Mouse (Mus musculus): ENCODE measurements at regions not wholly inside any gene's neighbourhood (a gene's known extent, or its start where the extent isn't known, plus 50 kb on each side); places are given as distances from the start of the nearest gene placed in this dataset.

DNA sequence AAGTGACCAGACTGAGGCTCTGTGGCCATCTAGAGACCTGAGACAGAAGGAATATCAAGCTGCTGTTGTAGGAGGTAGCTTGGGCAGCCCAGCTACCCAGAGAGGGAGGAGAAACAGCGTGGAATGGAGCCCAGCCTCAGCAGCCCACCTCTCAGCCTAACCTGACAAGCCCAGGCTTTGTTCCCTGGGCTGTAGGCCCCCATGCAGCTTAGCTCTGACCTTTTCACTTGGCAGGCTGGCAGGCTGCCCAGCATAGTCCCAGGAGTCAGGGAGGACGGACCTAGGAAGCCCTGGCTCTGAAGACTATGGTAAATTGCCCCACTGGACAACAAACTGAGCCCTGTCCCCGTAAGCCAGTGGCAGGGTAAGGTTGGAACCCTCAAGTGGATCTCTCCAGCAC, 141.8 kb upstream of the Csf3r start:
- DNase-seq (ENCODE audit: low spot score), result no peak

DNA sequence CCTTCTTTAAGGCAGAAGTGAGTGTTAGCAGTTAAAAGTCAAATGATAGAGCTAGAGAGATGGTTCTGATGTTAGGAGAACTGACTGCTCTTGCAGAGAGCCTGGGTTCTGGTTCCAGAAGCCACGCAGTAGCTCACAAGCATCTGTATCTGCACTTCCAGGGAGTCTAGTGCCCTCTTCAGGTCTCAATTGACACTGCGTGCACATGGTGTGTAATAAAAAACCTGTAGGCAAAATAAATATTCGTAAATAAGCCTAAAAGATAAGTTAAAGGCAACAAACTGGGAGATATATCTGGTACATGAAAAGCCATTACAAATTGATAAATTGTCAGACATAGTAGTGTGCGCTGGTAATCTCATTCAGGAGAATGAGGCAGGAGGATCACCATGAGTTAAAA, 133.8 kb upstream of the Csf3r start:
- DNase-seq (ENCODE audit: low spot score), result no peak

DNA sequence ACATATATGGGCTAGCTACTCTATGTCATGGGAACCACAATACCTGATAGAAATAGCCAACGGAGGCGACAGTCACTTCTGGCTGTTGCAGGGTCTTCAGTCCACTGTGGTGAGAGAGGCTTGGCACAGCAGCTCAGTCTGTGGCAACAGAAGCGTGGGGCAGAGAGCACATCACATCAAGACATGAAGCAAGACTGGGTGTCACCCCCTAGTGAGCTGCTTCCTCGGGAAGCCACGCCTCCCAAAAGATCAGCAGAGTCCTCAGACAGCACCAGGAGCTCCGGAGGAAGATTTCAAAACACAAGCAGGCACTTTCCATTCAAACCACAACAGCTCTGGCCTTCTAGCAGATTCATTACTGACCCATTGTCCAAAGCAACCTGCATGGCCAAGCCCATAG, 131.2 kb upstream of the Csf3r start:
- DNase-seq (ENCODE audit: low spot score), result no peak

DNA sequence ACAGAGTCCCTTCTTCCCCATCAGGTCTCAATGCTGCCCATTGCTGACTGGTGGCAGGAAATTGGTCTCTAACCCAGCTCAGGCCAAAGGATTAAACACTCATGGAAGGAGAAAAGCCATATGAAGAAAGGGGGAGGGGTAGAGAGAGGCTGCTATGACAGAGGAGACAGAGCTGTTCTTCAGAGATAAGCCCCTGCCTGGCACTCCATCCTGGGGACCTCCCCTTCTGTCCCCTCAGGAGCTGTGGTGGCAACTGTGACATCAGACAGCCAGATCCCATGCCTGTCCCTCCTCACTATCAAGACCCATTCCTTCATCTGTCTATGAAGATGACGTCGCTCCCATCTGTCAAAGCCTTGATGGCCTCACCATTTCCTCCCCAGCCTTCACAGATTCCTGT, 126.6 kb upstream of the Csf3r start:
- no peak for DNase-seq (ENCODE audit: low spot score)

DNA sequence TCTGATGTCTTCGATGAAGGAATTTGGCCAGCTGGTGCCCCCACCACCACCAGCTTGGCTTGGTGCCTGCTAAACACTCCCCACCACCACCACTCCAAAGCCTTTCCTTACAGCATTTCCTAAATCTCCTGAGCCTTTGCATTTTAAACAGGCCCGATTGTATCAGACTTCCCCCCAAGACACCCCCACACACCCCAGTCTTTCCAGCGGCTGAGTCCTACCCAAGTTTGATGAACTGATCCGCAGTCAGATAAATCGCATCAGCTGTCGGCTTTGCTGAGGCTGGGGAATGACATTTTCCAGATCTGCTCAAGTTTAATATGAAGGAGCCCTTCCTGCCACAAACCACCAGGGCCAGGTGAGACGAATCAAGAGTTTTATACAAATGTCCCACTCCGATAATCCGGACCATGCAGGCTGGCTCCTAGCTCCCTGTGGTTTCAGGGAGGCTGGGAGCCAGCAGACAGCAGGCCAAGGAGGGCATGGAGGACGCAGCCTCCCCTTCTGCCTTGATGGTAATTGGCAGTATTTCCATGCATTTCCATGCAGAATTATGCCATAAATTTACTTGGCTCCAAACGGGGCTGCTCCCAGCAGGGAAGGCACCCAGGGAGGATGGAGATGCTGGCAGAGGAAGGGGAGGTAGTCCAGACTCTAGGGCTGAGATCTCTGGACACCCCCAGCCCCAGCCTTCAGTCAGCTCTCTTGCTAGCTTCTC, 125.6 kb upstream of the Csf3r start:
- DNase-seq (ENCODE audit: low spot score), result no peak

DNA sequence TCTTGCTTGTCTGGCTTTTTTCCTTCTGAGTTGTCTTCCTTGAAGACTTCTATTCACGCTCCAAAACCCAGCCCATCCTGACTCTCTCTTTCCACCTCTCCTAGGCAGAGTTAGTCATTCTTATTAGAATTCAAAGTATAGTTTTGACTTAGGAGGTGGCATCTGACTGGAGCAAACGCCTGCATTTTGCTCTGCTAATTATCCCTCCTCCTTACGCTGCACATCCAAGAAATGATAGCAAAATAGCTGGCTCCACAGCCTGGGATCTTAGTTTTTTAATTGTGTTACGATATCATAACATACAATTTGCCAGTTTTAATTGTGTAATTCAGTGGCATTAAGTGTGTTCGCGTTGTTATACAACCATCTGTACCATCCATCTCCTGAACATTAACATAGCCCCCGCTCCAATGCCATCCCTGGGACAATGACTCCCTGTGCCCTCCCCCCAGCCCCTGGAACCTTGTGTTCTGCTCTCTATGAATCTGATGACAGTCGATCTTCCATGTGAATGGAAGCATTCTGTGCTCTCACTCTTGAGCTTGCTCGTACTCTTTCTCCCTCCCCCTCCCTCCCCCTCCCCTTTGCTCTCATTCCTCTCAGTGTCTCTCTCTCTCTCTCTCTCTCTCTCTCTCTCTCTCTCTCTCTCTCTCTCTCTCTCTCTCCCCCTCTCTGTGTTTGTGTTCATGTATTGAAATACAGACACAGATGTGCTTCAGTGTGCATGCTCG, 122.6 kb upstream of the Csf3r start:
- DNase-seq (ENCODE audit: low spot score), result no peak

DNA sequence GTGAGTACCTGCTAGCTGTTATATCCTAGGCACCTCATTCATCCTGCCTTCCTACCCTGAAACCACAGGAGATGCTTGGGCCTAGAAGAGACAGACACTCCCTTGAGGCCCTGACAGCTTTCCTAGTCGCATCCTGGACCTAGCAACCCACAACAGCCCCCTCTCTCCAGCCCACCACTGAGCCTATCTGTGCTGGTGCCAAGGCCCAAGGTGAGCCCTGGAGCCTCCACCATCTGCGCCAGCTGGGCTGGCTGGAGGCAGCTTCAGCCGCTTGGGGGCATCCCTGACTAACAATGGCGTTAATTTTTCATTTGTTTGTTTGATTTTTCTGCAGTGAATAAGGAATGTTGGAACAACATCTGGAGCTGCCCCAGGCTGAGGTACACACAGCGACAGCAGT, 118.1 kb upstream of the Csf3r start:
- no peak for DNase-seq (ENCODE audit: low spot score)

DNA sequence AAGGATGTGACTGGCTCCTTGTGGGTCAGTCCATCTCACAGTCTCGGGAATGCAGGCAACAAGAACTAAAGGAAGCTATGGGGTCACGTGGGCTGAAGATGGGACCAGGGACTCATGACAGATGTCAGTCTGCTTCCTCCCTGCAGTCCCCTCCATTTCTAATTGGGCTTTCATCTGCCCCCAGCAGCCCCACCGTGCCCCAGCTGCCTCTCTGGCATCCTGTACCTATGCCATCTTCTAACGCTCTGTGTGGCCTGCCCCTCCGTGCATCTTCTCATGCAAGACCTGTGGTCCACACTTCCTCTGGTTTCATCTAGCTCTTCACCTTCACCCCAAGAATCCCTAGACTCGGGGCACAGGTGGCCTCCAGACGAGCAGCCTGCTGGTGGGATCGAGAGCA, 115.4 kb upstream of the Csf3r start:
- DNase-seq (ENCODE audit: low spot score), result no peak

DNA sequence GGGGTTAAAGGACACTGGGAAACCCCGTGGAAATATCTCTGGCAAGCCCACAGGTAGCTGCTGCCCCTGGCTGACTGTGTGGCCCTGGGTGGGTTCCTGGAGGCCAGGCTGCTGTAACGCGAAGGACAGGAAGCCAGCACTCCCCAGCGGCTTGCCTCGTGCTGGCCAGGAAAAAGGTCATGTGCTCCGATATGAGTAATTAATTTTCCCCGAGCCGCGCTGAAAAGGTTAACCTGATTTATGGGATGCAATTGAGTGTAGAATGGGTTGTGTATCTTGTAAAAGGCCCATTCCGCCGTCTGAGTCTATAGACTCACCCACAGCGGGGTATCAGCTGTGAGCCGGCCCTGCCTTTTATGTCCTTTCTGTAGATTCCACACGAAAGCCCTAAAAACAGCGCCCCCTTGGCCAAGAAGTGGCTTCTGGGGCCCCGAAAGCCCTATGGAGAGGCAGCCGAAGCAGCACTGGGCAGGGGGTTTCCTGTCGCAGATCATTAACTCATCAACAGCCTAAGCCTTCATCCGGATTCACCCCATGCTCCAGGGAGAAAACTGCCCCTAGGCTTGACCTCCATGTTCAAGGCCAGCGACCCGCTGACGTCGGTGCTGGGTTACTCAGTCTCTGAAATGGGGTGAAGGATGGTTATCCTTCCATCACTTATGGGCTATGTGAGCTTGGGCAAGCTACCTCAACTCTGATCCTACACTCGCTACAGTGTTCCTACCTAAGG, 112.6 kb upstream of the Csf3r start:
- DNase-seq (ENCODE audit: low spot score), result no peak

DNA sequence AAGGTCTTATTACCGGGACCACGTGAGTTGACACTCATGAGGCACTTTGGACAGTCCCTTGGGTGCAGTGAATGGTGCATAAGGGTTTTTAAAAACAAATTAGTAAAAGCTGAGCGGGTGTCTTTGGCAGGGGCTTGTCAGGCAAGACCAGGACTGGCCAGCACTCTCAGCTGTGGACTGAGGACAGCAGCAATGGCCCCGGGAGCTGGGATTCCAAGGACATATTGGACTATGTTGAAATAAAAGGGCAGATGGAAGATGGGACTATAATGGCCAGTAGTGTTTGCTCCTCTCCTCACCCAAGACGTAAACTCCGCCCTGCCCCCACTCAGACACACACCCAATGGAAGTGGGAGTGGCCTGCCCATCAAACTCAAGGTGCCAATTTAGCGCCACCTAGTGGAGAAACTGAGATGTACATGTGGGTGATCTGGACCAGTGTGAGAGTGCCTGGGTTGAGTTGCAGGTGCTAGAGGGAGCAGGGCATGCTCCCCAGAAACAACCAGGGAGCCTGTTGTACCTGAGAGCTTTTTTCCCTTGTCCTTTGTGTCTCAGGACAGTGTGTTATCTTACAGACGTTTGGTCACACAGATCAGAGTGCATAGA, 111.8 kb upstream of the Csf3r start:
- DNase-seq (ENCODE audit: low spot score), result peak; percentile 35

DNA sequence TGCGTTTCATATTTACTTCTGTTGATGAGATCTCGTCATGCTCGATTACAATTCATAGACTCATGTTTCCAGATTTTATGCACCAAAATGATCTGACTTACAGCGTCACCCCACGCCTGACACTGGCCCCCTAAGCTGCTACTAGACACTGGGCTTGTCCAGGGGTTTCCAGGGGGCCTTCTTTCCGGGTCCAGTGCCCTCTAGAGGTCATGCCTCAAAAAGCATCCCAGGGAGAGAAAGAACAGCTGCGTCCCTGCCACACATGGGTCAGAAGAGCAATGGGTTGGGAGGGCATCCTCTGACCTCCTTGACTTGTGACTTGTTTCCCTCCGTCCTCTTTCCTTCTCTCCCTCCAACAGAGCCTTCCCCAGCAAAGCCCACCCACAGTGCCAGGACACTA, 109.2 kb upstream of the Csf3r start:
- DNase-seq (ENCODE audit: low spot score), result no peak

DNA sequence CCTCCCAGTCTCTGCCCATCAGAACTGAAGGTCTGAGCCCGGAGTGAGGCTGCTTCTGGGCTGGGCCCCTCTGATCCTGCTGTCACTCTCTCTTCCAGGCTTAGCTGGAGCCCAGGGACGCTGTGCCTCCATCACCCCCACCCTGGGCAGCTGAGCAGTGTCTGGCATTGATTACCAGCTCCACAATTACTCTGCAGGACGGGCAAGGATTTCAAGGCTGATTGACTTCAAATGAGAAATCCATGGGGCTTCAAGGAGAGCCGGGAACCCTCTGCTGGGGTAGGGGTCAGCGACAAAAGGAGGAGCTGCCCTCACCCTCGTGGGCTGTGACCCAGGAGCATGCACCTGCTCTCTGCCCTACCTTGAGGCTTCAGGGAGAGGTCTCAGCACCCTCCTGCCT, 107.1 kb upstream of the Csf3r start:
- DNase-seq (ENCODE audit: low spot score), result no peak

DNA sequence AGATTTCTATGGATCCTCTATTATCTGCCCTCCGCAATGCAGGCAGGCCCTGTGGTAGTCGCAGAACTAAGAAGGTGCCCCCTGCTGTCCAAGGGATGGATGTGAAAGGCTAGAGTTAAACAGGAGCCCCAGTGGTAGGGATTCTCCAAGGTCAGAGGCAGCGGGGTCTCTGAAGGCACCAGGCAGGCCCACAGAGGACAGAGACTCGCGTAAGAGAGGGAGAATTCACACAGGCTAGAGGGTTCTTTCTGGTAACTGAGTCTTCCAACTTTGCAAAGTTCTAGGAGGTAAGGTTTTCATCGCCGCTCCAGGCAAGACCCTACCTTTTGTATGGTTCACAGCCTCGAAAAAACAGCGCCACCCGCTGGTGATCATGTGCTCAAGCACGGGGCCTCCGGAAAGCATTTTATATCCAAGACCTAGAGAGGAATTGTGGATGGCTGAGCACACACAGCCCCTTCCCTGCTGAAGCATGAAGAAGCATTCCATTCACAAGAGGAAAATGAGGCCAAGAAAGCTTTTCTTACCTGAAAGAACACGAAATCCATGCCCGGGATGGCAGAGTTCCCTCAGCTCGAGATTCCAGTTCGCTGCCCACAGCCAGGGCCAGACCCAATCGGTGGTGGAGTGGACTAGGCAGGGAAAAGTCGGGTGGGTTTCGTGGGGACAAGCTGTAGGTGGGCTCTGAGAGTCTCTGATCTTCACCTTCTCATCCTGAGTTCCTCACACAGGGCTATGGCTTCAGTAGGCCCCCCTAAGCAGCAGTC, 102.6 kb upstream of the Csf3r start:
- no peak for DNase-seq (ENCODE audit: low spot score)

DNA sequence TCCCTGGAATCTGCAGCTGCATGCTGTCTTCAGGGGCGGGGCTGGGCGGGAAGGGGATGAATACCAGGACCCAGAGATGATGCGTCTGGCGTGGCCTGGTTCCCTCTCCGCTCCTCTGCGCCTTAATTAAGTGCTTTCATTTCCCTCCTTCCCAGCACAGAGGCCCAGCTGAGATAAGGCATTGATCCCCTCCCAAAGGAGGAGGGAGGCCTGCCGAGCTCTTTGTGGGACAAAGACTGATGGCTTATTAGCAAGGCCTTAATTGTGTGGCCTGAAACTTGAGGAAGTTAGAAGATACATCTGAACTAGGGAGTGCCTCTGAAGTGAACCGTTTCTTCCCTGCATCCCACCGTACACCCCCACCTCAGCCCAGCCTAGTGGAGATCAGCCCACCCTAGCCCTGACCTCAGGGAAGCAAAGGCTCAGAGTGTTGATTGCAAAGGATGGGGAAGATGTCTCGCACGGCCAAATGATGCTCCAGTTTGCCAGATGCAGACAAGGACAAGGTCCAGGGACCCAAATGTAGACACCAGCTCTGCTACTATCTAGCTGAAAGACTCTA, 102.0 kb upstream of the Csf3r start:
- DNase-seq (ENCODE audit: low spot score), result no peak

DNA sequence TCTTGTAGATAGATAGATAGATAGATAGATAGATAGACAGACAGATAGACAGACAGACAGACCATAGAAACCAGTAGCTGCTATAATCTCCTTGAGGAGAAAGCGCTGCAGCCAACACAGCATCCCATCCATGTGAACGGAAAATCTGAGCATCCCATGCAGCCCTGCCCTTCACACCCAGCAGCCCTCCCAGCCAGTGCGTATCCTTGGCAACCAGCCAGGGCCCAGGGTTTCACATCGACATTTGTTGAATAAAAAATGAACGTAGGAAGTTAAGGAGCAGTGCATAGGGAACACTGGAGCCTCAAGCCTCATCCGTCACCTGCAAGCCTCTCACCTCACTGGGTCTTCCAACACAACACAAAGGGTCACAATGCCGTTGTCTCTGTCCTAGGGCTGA, 101.1 kb upstream of the Csf3r start:
- no peak for DNase-seq (ENCODE audit: low spot score)

DNA sequence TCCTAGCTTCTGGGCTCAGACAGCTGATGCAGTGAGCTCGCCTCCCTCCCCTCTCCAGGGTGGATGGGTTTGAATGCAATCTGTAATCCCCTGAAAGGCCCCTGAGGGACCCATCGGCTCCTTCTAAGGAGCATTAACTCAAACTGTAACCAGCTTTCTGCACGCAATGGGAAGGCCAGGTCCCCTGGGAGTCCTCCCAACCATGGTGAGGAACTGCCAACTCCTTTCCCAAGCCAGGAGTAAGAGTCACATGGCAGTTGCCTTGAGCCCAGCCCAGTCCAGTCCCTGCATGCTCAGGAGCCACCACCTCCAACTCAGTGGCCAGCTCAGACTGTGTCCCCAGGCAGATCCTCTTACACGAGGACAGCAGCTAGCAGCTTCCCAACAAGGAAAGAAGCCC, 96.2 kb upstream of the Csf3r start:
- no peak for DNase-seq (ENCODE audit: low spot score)

DNA sequence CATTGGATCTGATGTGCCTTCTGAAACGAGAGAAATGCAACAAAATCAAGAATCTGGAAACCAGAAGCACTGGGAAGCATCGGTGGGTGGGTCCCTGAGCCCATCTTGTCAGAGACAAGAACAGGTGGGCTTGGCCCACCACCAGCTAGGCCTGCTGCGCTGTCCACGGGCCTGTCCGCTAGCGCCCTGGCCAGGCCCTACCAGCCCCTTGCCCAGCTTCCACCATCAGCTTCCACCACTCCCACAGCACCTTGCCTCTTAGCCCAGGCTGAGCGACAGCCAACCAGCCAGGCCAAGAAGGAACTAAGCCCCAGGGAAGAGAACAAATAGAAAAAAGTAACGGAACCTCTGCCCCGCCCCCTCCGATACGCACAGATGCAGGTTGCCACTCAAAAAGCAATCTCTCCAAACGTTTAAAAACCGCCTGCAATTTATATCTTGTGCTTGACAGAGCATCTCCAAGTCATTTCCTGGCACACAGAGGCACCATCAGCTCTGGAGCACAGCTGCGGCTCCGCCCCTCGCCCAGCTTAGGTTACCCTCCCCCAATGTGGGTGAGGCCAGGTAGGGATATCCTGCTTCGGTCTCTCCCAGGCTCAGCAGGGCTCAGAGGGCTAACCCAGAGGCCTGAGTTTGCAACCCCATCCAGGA, 95.1 kb upstream of the Csf3r start:
- DNase-seq (ENCODE audit: low spot score), result no peak

DNA sequence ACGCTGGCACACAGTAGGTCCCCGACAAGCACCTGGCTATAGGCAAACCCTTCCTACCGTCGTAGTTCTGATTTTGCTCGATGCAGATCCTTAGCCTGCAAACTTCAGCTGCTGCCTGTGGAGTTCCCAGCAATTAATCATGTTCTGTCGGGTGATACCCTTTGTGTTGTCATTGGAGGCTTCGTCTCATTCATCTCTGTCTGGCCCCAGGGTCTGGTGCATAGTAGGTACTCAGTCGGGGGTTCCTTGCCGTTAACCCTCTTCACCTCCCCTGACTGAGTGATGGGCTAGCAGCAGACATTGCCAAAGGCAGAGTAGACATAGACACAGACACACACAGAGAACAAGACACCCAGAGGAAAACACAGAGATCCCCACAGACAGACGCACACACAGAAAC, 93.6 kb upstream of the Csf3r start:
- no peak for DNase-seq (ENCODE audit: low spot score)

DNA sequence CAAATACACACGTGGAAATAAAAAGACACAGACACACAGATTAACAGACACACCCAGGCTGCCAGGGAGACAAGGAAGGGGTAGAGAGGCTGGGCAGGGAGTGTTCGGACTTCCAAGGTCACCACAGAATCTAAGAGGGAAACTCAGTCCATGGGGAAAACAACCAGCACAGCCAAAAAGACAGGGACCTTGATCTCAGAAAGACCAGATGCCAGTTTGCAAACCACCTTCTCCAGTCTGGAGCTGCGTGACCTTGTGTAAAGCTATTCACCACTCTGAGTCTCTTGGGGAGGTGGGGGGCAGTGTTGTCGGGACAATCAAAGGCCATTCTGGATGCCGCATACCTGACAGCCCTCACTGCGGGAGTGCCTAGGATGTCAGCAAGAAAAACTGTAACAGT, 93.0 kb upstream of the Csf3r start:
- DNase-seq (ENCODE audit: low spot score), result no peak

DNA sequence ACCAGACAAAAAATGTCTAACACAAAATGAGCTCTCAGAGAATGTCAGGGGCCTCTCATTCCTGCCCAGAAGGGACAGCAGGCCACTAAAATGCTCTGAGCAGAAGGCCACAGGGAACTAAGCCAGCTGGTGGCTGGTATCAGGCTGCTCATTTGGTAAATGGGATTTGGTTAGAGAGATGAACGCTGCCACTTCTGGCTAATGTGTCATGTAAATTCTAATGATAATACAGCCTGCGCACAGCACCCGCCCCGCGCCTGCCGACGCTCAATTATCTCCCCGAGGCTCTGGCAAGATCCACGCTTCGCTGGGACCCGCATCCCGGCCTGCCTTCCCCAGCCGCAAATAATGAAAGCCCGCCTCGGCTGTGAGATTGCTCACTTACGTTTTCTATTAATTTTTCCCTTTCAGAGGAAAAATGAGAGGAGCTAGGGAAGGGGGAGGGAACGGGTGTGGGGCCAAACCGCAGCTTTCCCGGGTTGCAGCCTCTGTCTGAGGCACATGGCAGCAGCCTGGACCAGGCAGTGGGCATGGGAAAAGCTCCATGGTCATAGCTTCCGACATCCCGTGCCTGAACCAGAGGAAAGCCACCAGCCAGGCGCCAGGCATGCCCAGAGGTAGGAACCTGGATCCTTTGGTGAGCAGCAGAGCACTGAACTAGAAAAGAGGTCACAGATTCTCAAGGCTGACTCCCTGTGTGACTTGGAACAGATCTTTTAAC, 92.2 kb upstream of the Csf3r start:
- DNase-seq (ENCODE audit: low spot score), result no peak

DNA sequence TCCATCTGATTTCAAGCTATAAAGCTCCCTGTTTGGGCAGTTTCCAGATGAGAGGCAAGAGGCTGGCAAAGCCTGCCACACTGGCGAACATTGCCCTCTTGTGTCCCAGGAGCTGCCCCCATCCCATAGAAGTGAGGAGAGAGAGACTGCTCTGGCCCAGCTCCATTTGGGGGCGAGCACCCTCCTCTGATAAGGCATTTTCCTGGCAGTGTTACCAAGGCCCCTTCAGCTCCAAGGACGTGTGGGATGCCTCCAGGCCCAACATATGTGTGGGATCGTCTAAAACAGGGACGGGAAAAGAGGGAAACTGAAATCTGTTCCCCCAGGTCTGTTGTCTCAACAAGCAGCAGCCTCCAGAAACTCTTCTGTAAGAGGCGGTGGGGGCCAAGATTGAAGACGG, 88.0 kb upstream of the Csf3r start:
- no peak for DNase-seq (ENCODE audit: low spot score)
